Mouse (Mus musculus): ENCODE measurements around the gene Elfn1. TPM values are rescaled to one million over a fixed set of nuclear protein-coding genes. Genes with fewer than 3 reads are reported as not detected.
"Not testable (repeated sequence)": the region's sequence is repeated elsewhere in the genome, so short reads cannot be mapped to it uniquely, and the experiment has no call there.

Gene Elfn1
- polyA plus RNA-seq, 1 experiment from 2014 or later, result 0.73 TPM

DNA sequence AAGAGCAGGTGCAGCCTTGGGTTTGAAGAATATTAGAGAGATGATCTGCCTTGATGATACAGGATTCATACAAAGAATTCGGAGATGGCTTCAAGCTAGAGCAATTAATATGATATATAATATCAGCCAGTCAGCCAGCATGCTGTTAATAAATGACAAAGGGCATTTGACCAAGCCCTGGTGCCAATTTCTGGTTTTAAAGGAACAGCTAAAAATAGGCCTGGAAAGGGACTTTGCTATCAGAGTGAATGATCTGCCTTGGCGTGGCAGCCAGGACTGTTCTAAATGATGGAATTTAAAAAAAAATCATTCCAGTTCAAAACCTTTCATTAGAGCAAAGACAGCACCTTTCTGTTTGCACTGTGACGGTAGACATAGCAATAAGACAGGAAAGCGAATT lies 52.0 kb downstream of the Elfn1 start:
- Histone ChIP-seq H3K9me3 (no peaks in the 10 kb centered on the region), H3K4me3 (no peak overlapping the region), H3K27me3 (ENCODE audit: insufficient read depth, poor library complexity, severe bottlenecking) (peaks cover 24% of the 10 kb centered on the region; the same call in 1 of the 2 replicates), H3K27ac (no peak overlapping the region), H3K4me1 (peaks cover 6% of the 10 kb centered on the region), H3K36me3 (no peaks in the 10 kb centered on the region)
- 79% methylated on average over 4 of the region's 4 CpGs for WGBS
- no peak for DNase-seq (ENCODE audit: low spot score)

DNA sequence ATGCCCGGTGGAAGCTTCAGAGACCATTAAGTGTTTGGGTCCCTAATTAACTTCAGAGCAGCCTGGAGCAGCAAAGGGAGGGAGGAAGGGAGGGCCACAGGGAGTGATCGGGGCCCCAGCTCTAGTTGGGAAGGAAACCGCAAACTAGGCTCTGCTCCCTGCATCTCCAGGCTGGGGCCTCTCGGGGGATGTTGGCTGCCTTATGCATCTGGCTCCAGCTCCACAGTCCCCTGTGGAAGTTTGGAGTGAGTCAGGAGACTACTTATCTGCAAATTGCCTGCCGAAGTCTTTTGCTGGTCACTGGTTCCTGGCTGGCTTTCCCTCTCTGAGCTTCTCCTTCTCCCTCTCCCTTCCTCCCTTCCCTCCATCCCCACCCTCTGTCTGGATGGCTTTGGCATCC lies 56.6 kb downstream of the Elfn1 start:
- H3K27me3 ChIP-seq (ENCODE audit: insufficient read depth, poor library complexity, severe bottlenecking), result peaks cover 52% of the 10 kb centered on the region
- H3K9me3 ChIP-seq, result no peaks in the 10 kb centered on the region
- H3K27ac ChIP-seq, result no peak overlapping the region
- no peak for DNase-seq (ENCODE audit: low spot score)
- H3K4me1 ChIP-seq, result no peaks in the 10 kb centered on the region; the same call in 1 of the 2 replicates
- no peak overlapping the region for H3K4me3 ChIP-seq
- 73% methylated on average over 5 of the region's 5 CpGs for WGBS
- H3K36me3 ChIP-seq, result no peaks in the 10 kb centered on the region

DNA sequence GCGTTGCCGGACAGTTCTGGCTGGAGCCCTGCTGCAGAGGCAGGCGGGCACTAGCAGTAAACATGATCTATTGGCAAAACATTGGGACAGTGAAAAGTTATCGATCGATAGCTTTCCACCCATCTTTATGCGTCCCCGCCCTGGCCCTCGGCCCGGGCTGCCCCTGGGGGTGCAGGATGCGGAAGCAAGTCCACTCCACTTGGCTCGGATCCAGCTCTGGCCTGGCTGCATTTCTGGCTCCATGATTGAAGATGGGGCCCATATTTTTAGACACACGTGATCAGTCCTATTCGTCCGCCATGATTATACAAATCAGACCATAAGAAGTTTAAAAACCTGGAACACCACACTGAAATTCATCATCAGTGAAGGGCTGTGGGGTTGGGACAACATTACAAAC lies 57.9 kb downstream of the Elfn1 start:
- no peaks in the 10 kb centered on the region for H3K9me3 ChIP-seq
- no peak overlapping the region for H3K4me3 ChIP-seq
- no peak overlapping the region for H3K27ac ChIP-seq
- no peaks in the 10 kb centered on the region; the same call in 1 of the 2 replicates for H3K4me1 ChIP-seq
- H3K36me3 ChIP-seq, result no peaks in the 10 kb centered on the region
- no peak for DNase-seq (ENCODE audit: low spot score)
- WGBS, result 91% methylated on average over 14 of the region's 14 CpGs
- H3K27me3 ChIP-seq (ENCODE audit: insufficient read depth, poor library complexity, severe bottlenecking), result peaks cover 62% of the 10 kb centered on the region

DNA sequence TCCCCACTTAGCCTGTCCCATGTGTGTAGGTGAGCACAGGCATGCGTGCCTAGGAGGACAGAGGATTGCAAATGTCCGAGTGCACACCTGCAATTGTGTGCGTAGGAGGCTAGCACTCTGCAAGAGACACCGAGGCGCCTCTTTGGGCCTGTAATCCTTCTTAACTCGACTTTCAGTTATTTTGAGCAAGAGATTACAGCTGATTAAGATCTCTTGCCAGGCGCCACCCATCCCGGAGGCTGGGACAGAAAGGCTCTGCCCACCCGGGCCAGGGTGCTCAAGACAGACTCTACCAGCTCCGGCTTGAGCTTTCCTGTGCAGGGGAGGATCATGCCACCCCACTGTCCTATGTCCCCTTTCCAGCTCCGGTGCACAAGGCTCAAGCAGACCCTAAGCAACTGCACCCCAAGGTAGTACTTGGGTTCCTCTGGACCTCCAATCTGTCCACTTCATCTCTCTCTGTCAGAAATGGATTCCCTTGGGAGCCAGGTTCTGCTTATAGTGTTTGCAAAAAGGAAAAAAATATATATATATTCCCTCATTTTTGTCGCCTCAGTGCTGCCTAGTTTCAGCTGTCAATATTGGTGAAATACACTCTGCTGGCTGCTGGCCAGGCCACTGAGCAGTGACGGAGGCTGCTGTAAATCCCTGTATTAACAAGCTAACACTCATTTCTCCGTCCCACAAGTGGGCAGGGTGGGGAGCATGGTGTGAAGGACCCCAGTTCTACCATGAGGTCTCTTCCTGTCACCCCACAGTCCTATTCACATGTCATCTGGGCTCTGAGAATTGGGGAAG lies 61.6 kb downstream of the Elfn1 start:
- no peak for DNase-seq (ENCODE audit: low spot score)

DNA sequence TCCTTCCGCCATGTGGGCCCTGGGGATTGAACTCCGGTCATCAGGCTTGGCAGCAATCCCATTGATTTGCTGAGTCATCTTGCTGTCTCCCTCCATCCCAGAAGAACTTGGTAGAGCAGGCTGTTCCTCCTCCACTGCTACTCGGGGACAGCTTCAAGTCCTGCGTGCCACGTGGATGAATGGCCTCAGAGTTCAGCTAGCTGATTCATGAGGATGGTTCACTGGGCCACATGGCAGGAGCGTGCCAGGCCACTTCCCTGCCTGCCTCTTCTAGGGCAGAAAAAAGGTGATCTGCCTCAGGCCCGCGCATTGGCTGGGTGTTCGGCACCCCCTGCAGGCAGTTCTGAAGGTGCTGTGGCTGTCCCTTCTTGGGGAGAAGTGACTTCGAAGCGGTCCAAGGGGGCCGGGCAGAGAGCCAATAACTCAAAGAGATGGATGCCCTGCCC lies 62.5 kb downstream of the Elfn1 start:
- peaks cover 92% of the 10 kb centered on the region for H3K27me3 ChIP-seq (ENCODE audit: insufficient read depth, poor library complexity, severe bottlenecking)
- WGBS, result 71% methylated on average over 12 of the region's 12 CpGs
- DNase-seq (ENCODE audit: low spot score), result peak; percentile 74

More for the DNA sequence above, 61.6 kb downstream of the Elfn1 start:
- H3K9me3 ChIP-seq, result no peaks in the 10 kb centered on the region
- H3K4me3 ChIP-seq, result no peak overlapping the region
- H3K36me3 ChIP-seq, result no peaks in the 10 kb centered on the region
- H3K27me3 ChIP-seq (ENCODE audit: insufficient read depth, poor library complexity, severe bottlenecking), result peaks cover 91% of the 10 kb centered on the region
- no peak overlapping the region for H3K27ac ChIP-seq
- WGBS, result 75% methylated on average over 14 of the region's 14 CpGs
- no peaks in the 10 kb centered on the region for H3K4me1 ChIP-seq

DNA sequence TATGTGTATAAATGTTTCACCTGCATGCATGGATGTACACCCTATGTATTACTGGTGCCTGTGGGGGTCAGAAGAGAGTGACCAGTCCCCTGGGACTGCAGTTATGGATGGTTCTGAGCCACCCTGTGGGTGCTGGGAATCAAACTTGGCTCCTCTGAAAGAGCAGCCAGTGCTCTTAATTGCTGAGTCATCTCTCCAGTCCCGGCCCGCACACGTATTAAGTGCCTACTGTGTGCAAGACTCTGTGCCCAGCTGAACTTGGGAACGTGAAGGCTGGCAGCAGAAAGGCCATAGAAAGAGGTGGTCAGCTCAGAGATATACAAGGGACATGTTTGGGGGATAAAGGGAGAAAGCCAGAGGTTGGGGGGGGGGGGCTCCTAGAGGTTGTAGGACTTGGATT lies 68.8 kb downstream of the Elfn1 start:
- no peak overlapping the region for H3K27ac ChIP-seq
- no peak overlapping the region for H3K4me3 ChIP-seq
- H3K27me3 ChIP-seq (ENCODE audit: insufficient read depth, poor library complexity, severe bottlenecking), result peaks cover 70% of the 10 kb centered on the region
- no peak for DNase-seq (ENCODE audit: low spot score)
- no peaks in the 10 kb centered on the region for H3K4me1 ChIP-seq
- no peaks in the 10 kb centered on the region for H3K36me3 ChIP-seq
- WGBS, result 85% methylated on average over 4 of the region's 4 CpGs
- no peaks in the 10 kb centered on the region for H3K9me3 ChIP-seq

More for the DNA sequence above, 62.5 kb downstream of the Elfn1 start:
- H3K36me3 ChIP-seq, result no peaks in the 10 kb centered on the region
- H3K27ac ChIP-seq, result no peak overlapping the region
- H3K4me3 ChIP-seq, result no peak overlapping the region
- H3K9me3 ChIP-seq, result no peaks in the 10 kb centered on the region
- H3K4me1 ChIP-seq, result no peaks in the 10 kb centered on the region

DNA sequence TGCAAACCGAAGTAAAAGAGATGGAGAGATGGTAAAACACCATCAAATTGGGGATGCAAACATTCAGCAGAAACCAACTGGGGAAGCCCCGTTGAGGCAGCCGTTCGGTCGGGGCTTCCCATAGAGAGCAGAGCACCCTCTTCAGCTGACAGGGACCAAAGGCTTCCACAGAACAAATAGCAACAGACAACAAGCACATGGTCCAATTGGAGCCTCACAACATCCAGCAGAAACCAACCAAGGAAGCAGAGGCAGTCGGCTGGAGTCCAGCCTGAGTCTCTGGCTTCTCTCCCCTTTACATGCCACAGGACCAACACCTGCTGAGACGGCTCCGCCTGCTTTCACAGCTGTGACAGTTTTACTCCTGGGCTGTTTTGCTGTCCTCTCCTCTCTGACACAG lies 69.7 kb downstream of the Elfn1 start:
- H3K36me3 ChIP-seq, result no peaks in the 10 kb centered on the region
- DNase-seq (ENCODE audit: low spot score), result no peak
- 33% methylated on average over 8 of the region's 8 CpGs for WGBS
- no peak overlapping the region for H3K4me3 ChIP-seq
- no peaks in the 10 kb centered on the region for H3K9me3 ChIP-seq
- H3K27me3 ChIP-seq (ENCODE audit: insufficient read depth, poor library complexity, severe bottlenecking), result peaks cover 66% of the 10 kb centered on the region
- no peak overlapping the region for H3K27ac ChIP-seq
- no peaks in the 10 kb centered on the region for H3K4me1 ChIP-seq

DNA sequence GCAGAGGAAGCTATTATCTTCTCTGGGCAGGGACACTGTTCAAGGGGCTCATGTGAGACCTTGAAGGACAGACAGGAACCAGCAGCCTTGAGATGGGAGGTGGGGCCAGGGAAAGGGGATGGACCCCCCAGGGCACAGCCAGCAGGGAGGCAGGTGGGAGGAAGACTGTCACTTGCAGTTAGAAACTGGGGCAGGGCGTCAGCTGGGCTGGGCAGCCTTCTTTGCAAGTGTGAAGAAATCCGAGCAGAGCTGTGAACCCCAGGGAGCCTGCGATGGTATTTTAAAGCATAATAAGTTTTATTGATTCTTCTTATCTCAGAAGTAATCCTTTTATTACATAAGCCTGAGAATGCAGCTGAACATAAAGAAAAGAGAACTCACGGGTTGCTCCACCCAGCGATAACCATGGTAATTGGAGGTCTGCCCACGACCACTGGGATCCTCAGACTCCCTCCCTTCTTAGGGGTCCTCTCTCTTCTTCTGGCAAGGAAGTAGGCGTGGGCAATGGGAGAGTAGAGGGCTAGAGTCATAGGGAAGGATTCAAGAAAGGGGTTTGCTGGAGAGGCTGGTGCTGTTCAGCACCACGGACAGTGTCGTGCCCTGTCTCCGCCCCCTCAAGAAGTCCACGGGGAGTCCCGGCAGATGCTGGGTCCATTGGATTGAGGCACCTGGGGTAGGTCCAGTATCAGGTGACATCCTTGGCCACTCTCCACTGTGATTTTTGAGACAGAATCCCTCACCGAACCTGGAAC lies 71.0 kb downstream of the Elfn1 start:
- Histone ChIP-seq H3K4me1 (no peaks in the 10 kb centered on the region), H3K4me3 (no peak overlapping the region), H3K36me3 (no peaks in the 10 kb centered on the region), H3K27ac (no peak overlapping the region), H3K9me3 (no peaks in the 10 kb centered on the region), H3K27me3 (ENCODE audit: insufficient read depth, poor library complexity, severe bottlenecking) (peaks cover 54% of the 10 kb centered on the region)
- 6% methylated on average over 13 of the region's 13 CpGs for WGBS
- peak; percentile 73 for DNase-seq (ENCODE audit: low spot score)

DNA sequence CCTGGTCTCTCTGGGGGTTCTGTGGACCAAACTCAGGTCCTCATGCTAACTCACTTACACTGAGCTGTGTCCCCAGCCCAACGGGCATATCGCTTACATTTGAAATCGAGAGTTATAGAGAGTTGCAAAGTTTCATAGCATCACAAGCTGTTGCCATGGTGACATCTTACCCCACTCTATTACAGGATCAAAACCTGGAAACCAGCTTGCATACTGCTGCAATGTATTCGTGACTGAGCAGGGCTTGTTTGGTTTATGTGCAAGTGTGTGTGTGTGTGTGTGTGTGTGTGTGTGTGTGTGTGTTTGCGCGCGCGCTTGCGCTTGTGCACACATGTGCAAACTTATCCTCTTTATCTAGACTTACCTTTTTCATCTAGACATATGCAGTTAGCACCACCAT lies 71.6 kb downstream of the Elfn1 start:
- H3K27ac ChIP-seq, result no peak overlapping the region
- no peaks in the 10 kb centered on the region for H3K36me3 ChIP-seq
- DNase-seq (ENCODE audit: low spot score), result no peak
- no peaks in the 10 kb centered on the region for H3K4me1 ChIP-seq
- no peaks in the 10 kb centered on the region for H3K9me3 ChIP-seq
- H3K4me3 ChIP-seq, result no peak overlapping the region
- WGBS, result 80% methylated on average over 9 of the region's 9 CpGs
- H3K27me3 ChIP-seq (ENCODE audit: insufficient read depth, poor library complexity, severe bottlenecking), result peaks cover 49% of the 10 kb centered on the region

DNA sequence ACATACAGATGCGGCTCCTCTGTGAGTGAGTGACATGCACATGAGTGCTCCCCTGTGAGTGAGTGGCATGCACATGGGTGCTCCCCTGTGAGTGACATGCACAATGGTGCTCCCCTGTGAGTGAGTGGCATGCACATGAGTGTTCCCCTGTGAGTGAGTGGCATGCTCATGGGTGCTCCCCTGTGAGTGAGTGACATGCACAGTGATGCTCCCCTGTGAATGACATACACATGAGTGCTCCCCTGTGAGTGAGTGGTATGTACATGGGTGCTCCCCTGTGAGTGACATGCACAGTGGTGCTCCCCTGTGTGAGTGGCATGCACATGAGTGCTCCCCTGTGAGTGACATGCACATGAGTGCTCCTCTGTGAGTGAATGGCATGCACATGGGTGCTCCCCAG lies 74.2 kb downstream of the Elfn1 start:
- Histone ChIP-seq H3K36me3 (no peaks in the 10 kb centered on the region), H3K27me3 (ENCODE audit: insufficient read depth, poor library complexity, severe bottlenecking) (peaks cover 41% of the 10 kb centered on the region), H3K27ac (no peak overlapping the region), H3K4me3 (no peak overlapping the region), H3K4me1 (no peaks in the 10 kb centered on the region), H3K9me3 (no peaks in the 10 kb centered on the region)
- no peak for DNase-seq (ENCODE audit: low spot score)
- 77% methylated on average over 1 of the region's 1 CpGs for WGBS

DNA sequence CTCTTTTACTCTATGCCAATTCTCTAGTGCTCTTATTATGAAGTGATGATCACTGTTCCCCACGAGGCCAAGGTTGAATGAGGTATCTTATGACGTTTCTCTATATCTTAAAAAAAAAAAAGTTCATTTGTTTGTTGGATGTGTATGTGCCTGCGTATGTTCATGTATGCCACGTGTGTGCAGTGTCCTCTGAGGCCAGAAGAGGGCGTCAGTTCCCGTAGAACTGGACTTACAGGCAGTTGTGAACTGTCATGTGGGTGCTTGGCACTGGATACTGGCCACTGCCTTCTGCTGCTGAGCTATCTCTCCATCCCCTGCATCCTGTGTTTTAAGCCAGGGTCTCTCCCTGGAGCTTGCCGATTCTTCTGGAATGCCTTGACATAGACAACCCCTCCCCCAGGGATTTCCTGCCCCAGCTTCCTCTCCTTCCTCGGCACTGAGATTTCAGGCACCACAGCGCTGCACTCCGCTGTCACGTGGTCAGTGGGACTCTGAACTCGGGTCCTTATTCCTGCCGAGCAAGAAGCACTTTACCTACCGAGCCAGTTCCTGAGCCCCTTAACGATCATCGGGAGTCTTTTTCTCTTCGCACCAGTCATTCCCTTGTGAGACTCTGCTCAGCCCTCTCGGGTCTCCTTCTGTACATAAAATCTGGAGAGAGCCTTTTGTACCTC lies 77.5 kb downstream of the Elfn1 start:
- no peak overlapping the region for H3K27ac ChIP-seq
- 28% methylated on average over 18 of the region's 18 CpGs for WGBS
- DNase-seq (ENCODE audit: low spot score), result no peak
- H3K36me3 ChIP-seq, result no peaks in the 10 kb centered on the region
- no peaks in the 10 kb centered on the region for H3K9me3 ChIP-seq
- H3K4me3 ChIP-seq, result no peak overlapping the region; the same call in 1 of the 2 replicates
- peaks cover 25% of the 10 kb centered on the region for H3K27me3 ChIP-seq (ENCODE audit: insufficient read depth, poor library complexity, severe bottlenecking)
- H3K4me1 ChIP-seq, result no peaks in the 10 kb centered on the region

DNA sequence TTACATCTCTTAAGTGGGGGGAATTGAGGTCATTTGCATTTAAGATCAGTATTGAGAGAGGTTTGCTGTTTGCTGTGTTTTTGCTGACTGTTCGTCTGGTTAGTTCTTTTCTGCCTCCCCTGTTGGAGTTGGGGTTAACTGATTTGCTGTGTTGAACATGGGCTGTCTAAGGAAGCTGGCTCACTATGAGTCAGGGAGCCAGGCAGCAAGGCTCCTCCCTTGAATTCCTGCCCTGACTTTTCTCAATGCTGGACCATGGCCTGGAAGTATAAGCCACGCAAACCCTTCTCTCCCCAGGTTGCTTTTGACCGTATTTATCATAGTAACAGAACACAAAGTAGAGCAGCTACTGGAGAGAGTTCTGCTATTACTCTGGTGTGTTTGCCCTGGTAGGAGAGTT lies 83.8 kb downstream of the Elfn1 start:
- no peak for DNase-seq (ENCODE audit: low spot score)
- Histone ChIP-seq H3K4me3 (no peak overlapping the region), H3K36me3 (no peaks in the 10 kb centered on the region), H3K9me3 (0 out of 2 replicates have a peak, but pooled peaks cover 3% of the 10 kb centered on the region), H3K27me3 (ENCODE audit: insufficient read depth, poor library complexity, severe bottlenecking) (0 out of 2 replicates have a peak, but pooled peaks cover 1% of the 10 kb centered on the region), H3K4me1 (no peaks in the 10 kb centered on the region), H3K27ac (no peak overlapping the region)
- WGBS, result 85% methylated on average over 3 of the region's 3 CpGs

DNA sequence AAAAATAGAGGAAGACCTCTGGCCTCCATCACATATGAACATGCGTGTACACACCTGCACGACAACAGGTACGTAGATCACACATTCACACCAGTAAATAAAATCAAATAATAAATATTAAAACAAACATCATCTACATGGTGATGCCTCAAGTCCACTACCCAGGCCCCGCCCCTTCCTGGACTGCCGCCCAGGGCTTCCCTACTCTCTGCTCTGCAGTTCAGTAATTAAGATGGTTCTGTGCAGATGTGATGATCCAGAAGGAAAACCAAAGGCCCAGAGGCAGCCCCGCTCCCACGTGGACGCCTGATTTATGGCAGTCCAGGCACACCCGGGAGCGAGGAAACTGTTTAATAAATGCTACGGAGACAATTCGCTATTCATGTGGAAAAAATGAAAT lies 90.6 kb downstream of the Elfn1 start:
- not testable (repeated sequence) for H3K4me3 ChIP-seq; H3K9me3 ChIP-seq; H3K36me3 ChIP-seq; H3K4me1 ChIP-seq; H3K27me3 ChIP-seq (ENCODE audit: insufficient read depth, poor library complexity, severe bottlenecking); H3K27ac ChIP-seq; DNase-seq (ENCODE audit: low spot score)
- WGBS, result 75% methylated on average over 12 of the region's 12 CpGs
